Mouse (Mus musculus) kidney, adult 2 months (tissue): ENCODE data around the gene Adam23. TPM values are rescaled to one million over a fixed set of nuclear protein-coding genes. Genes with fewer than 3 reads are reported as not detected.

Experiments used
- DNase-seq: peaks from one replicate; pipeline ENCODE4 v3.0.0; 2021
- H3K27ac ChIP-seq: fragments of 200-500 bp; 2 replicates; pipeline ENCODE4 v1.5.1; 2012; ENCODE audit warnings: low read depth, low read length, control low read depth, inconsistent platforms; ENCODE audit not compliant: insufficient read depth
- H3K27me3 ChIP-seq: fragments of 200-500 bp; replicated peaks from 2 replicates; pipeline ENCODE4 v1.6.1; 2012; ENCODE audit warnings: mild to moderate bottlenecking, moderate library complexity, low read length, inconsistent platforms; ENCODE audit not compliant: control insufficient read depth, insufficient read depth
- H3K36me3 ChIP-seq: fragments of 200-500 bp; 2 replicates; pipeline ENCODE4 v1.6.1; 2012; ENCODE audit warnings: mild to moderate bottlenecking, moderate library complexity, low read length, inconsistent platforms; ENCODE audit not compliant: control insufficient read depth, insufficient read depth
- H3K4me1 ChIP-seq: fragments of 200-500 bp; 2 replicates; pipeline ENCODE4 v1.6.1; 2011; ENCODE audit warnings: low read length; ENCODE audit not compliant: control insufficient read depth, insufficient read depth
- H3K4me3 ChIP-seq: fragments of 200-500 bp; 2 replicates; pipeline ENCODE4 v1.5.1; 2011; ENCODE audit warnings: mild to moderate bottlenecking, low read depth, low read length, control low read depth; ENCODE audit not compliant: insufficient read depth
- CTCF ChIP-seq: fragments of 200-500 bp; conservative IDR thresholded peaks from 2 replicates; pipeline ENCODE4 v1.5.1; 2011; ENCODE audit warnings: low read depth, mild to moderate bottlenecking, control low read depth, low read length, moderate library complexity, mixed read lengths; ENCODE audit not compliant: insufficient read depth, insufficient read length
- POLR2A ChIP-seq: fragments of 200-500 bp; IDR thresholded peaks from one replicate; pipeline ENCODE4 v1.6.1; 2011; ENCODE audit warnings: low read depth, low read length, control low read depth
- WGBS: fragments of 180-500 bp; shearing (Covaris S2); methylation state at CpG from one replicate; pipeline ENCODE4 v1.1.7; 2018; 5-methylcytosine and 5-hydroxymethylcytosine counted together
- polyA plus RNA-seq: library from polyadenylated mRNA; depleted of rRNA; stranded (reverse); fragments of >200 nt; gene quantifications from 2 replicates; pipeline ENCODE4 v1.2.3, GENCODE M21; 2012

Adam23 gene
- polyA plus RNA-seq, 1 experiment, result 0.80 TPM

GRCm38 (mm10) chr1:63450091-63450490 lies 4.4 kb downstream of the Adam23 start:
- TF ChIP-seq POLR2A (no peak), CTCF (no peak)
- WGBS, result 65% methylated on average over 4 of the region's 4 CpGs
- peaks cover 4% of the 10 kb centered on the region; the same call in 1 of the 2 replicates for H3K27me3 ChIP-seq
- H3K27ac ChIP-seq, result no peak overlapping the region
- no peak overlapping the region for H3K4me3 ChIP-seq
- H3K4me1 ChIP-seq, result no peaks in the 10 kb centered on the region
- H3K36me3 ChIP-seq, result no peaks in the 10 kb centered on the region
- no peak for DNase-seq

DNA sequence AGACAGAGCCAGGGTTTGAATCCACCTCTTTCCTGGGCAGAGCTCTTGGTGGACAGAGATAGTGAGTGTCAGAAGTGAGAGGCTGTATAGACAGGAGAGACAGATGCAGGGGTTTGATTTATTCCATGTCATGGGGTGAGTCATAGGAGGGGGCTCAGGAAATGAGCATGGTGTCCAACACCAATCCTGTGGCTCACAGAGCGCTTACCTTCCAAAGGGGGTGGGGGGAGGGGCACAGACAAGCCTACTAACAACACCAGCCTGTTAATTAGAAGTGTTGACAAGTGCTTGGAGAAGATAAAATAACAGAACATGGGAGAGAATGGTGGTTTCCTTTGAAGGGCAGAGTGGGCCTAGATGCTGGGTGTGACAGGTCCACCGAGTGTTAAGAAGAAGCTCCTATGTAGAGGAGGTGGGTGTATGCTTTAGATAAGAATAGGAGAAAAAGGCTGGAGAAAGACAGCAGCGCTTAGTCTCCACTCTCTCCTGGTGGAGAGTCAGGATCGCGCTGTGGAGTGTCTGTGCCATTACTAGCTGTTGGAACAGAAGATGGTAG lies 7.7 kb downstream of the Adam23 start:
- Histone ChIP-seq H3K4me1 (no peaks in the 10 kb centered on the region), H3K27me3 (no peaks in the 10 kb centered on the region; the same call in 1 of the 2 replicates), H3K4me3 (no peak overlapping the region), H3K27ac (no peak overlapping the region), H3K36me3 (no peaks in the 10 kb centered on the region)
- WGBS, result 72% methylated on average over 5 of the region's 5 CpGs
- DNase-seq, result no peak
- TF ChIP-seq POLR2A (no peak), CTCF (no peak)

DNA sequence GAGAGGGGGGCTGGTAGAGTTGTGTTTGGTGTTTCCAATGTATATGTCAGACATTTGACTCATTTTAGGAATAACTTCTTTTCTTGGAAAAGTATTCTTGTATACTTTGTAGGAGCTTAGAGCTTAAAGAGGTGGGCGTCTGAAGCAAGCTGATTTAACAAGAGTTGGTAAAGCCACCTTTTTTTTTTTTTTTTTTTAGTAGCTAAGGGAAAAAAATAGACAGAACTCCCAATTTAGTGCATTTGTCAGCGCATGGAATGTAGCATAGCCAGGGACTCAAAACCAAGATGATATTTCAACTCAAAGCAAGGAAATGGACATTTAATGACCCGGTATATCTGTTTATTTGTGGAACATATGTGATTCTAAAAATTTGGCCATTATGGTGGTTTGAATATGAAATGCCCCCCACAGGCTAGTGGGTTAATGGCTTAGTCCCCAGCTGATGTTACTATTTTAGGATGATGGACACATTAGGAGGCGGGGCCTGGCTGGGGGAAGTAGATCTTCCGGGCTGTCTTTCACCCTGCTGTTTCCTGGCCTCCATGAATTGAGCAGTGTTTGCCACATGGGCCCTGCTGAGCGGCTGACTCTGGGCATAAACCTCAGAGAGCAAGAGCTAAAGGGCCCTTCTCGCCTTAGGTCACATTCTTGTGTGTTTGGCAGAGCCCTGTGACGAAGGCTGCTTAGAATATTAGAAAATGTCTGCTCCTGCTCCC lies 12.3 kb downstream of the Adam23 start:
- Histone ChIP-seq H3K36me3 (no peaks in the 10 kb centered on the region), H3K4me3 (no peak overlapping the region), H3K4me1 (no peaks in the 10 kb centered on the region), H3K27me3 (no peaks in the 10 kb centered on the region; the same call in 1 of the 2 replicates), H3K27ac (no peak overlapping the region)
- 73% methylated on average over 8 of the region's 8 CpGs for WGBS
- DNase-seq, result no peak
- TF ChIP-seq POLR2A, result no peak
- no peak for TF ChIP-seq CTCF

GRCm38 (mm10) chr1:63459151-63459550 lies 13.5 kb downstream of the Adam23 start:
- H3K36me3 ChIP-seq, result no peaks in the 10 kb centered on the region
- no peak for DNase-seq
- peaks cover 1% of the 10 kb centered on the region; the same call in 1 of the 2 replicates for H3K27me3 ChIP-seq
- TF ChIP-seq POLR2A (no peak), CTCF (no peak)
- no peak overlapping the region for H3K4me3 ChIP-seq
- WGBS, result 94% methylated on average over 3 of the region's 3 CpGs
- H3K4me1 ChIP-seq, result no peaks in the 10 kb centered on the region
- H3K27ac ChIP-seq, result no peak overlapping the region

- H3K27me3 ChIP-seq, result peaks cover 1% of the 10 kb centered on the region; the same call in 1 of the 2 replicates
- TF ChIP-seq CTCF (no peak), POLR2A (no peak)
- no peak overlapping the region for H3K27ac ChIP-seq
- no peaks in the 10 kb centered on the region for H3K36me3 ChIP-seq
- 51% methylated on average over 6 of the region's 6 CpGs for WGBS
- no peak for DNase-seq
- H3K4me1 ChIP-seq, result no peaks in the 10 kb centered on the region
- H3K4me3 ChIP-seq, result no peak overlapping the region
Observed at GRCm38 (mm10) chr1:63459926-63460325, 14.2 kb downstream of the Adam23 start.

- WGBS, result 46% methylated on average over 1 of the region's 1 CpGs
- no peak for DNase-seq
- H3K4me3 ChIP-seq, result no peak overlapping the region
- TF ChIP-seq CTCF, result no peak
- no peak for TF ChIP-seq POLR2A
- peaks cover 1% of the 10 kb centered on the region; the same call in 1 of the 2 replicates for H3K27me3 ChIP-seq
- H3K36me3 ChIP-seq, result no peaks in the 10 kb centered on the region
- H3K27ac ChIP-seq, result no peak overlapping the region
- no peaks in the 10 kb centered on the region for H3K4me1 ChIP-seq
Observed at GRCm38 (mm10) chr1:63464441-63464840, 18.8 kb downstream of the Adam23 start.

GRCm38 (mm10) chr1:63473272-63473671 lies 27.6 kb downstream of the Adam23 start:
- H3K4me1 ChIP-seq, result no peaks in the 10 kb centered on the region
- 47% methylated on average over 2 of the region's 2 CpGs for WGBS
- DNase-seq, result no peak
- no peaks in the 10 kb centered on the region for H3K36me3 ChIP-seq
- no peaks in the 10 kb centered on the region for H3K27me3 ChIP-seq
- no peak overlapping the region for H3K27ac ChIP-seq
- TF ChIP-seq POLR2A, result no peak
- no peak for TF ChIP-seq CTCF
- H3K4me3 ChIP-seq, result no peak overlapping the region
